Mouse (Mus musculus): ENCODE measurements at regions not wholly inside any gene's neighbourhood (a gene's known extent, or its start where the extent isn't known, plus 50 kb on each side); places are given as distances from the start of the nearest gene placed in this dataset.
A peak's percentile ranks its signal among the peaks of the same experiment; 100 is the strongest.
"Not testable (repeated sequence)": the region's sequence is repeated elsewhere in the genome, so short reads cannot be mapped to it uniquely, and the experiment has no call there.

GRCm38 (mm10) chr1:148249376-148249775 lies 1711.7 kb downstream of the Pla2g4a start:
- peak; percentile 79 for DNase-seq

- peak; percentile 17 for DNase-seq
These were observed 1714.4 kb downstream of the Pla2g4a start for GRCm38 (mm10) chr1:148246661-148247060.

- not testable (repeated sequence) for DNase-seq
These were observed 1732.8 kb downstream of the Brinp3 start for GRCm38 (mm10) chr1:148227396-148227795.
